Mouse (Mus musculus) E14TG2a.4 (cell line): ENCODE measurements at regions not wholly inside any gene's neighbourhood (a gene's known extent, or its start where the extent isn't known, plus 50 kb on each side); places are given as distances from the start of the nearest gene placed in this dataset.

Experiments used
- CTCF ChIP-seq: conservative IDR thresholded peaks from 2 replicates; pipeline ENCODE4 v1.5.1; 2014; ENCODE audit warnings: low read length
- NANOG ChIP-seq: IDR thresholded peaks from 2 replicates; pipeline ENCODE4 v1.6.1; 2014; ENCODE audit warnings: borderline replicate concordance, low read length, mixed read lengths
- POU5F1 ChIP-seq: IDR thresholded peaks from 2 replicates; pipeline ENCODE4 v1.6.1; 2014; ENCODE audit warnings: low read length, borderline replicate concordance

DNA sequence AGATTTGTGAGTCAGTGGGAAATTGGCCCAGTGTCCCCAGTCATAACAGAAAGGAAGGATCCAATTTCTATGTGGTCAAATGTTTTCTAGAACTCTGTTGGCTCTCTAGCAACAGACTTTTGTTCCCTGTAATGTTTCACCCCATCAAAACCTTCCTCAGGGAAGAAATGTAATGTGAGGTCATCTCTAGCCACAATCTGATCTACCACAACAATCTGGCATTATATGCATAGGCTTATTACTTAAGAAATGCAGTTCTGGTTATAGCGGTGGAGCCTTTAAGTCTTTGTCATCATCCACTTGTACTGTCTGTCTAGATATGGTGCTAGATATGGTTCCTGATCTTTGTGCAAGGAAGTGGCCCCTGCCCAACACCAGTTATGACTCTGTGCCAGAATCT is 178.4 kb upstream of the Pdzrn3 start:
- no peak for TF ChIP-seq CTCF
- no peak for TF ChIP-seq NANOG
- TF ChIP-seq POU5F1, result no peak
